ENCODE assay signal across 17 mouse cellular contexts in genomic region chrX:100818681-100819080, GRCm38 (mm10).
"Had no signal": no experiment of that assay in that cellular context is flagged by ENCODE, and none has a peak within 500 bp of the region (broad histone marks: within the 10 kb centered on the region; RNA-seq: fewer than 3 reads in every experiment).

No protein-coding gene starts in this region.

- H3K27ac ChIP-seq: layer of hippocampus, adult 2 months; limb, embryonic 10.5 days; limb, embryonic 13.5 days; liver, embryonic 12.5 days; liver, embryonic 15.5 days; macrophage; midbrain, embryonic 13.5 days had no signal

- H3K27me3 ChIP-seq: liver, embryonic 12.5 days; liver, embryonic 15.5 days; midbrain, embryonic 13.5 days had no signal

- H3K4me3 ChIP-seq: layer of hippocampus, adult 2 months; limb, embryonic 10.5 days; limb, embryonic 13.5 days; liver, embryonic 12.5 days; liver, embryonic 15.5 days; midbrain, embryonic 13.5 days had no signal

- H3K4me1 ChIP-seq: limb, embryonic 10.5 days; limb, embryonic 13.5 days; liver, embryonic 12.5 days; liver, embryonic 15.5 days had no signal

- H3K9ac ChIP-seq: limb, embryonic 13.5 days; liver, embryonic 12.5 days; liver, embryonic 15.5 days; midbrain, embryonic 13.5 days had no signal

- H3K9me3 ChIP-seq: limb, embryonic 10.5 days; limb, embryonic 13.5 days; liver, embryonic 12.5 days; liver, embryonic 15.5 days; midbrain, embryonic 13.5 days had no signal

- H3K36me3 ChIP-seq: liver, embryonic 15.5 days had no signal

- ATAC-seq: liver, embryonic 12.5 days; midbrain, embryonic 13.5 days; midbrain, embryonic 16.5 days had no signal

- H3K4me2 ChIP-seq: limb, embryonic 13.5 days; liver, embryonic 12.5 days; liver, embryonic 15.5 days; midbrain, embryonic 13.5 days had no signal

- DNase-seq: kidney, adult 18-20 months; kidney, adult 9 months; kidney, postnatal 14 days; layer of hippocampus, adult 9-11 months; liver; lung, adult 18-20 months; thymus, adult 2 months; thymus, postnatal 14 days; thymus, postnatal 4 days had no signal
